Mouse (Mus musculus): ENCODE results near the gene Tagap. TPM values are rescaled to one million over a fixed set of nuclear protein-coding genes. Genes with fewer than 3 reads are reported as not detected.

Tagap gene
- polyA plus RNA-seq (2015; fragmentation: Nextera tagmentation; extraction: Ambion mirVana), result 0.45 and 1.1 TPM in 2 replicates

DNA sequence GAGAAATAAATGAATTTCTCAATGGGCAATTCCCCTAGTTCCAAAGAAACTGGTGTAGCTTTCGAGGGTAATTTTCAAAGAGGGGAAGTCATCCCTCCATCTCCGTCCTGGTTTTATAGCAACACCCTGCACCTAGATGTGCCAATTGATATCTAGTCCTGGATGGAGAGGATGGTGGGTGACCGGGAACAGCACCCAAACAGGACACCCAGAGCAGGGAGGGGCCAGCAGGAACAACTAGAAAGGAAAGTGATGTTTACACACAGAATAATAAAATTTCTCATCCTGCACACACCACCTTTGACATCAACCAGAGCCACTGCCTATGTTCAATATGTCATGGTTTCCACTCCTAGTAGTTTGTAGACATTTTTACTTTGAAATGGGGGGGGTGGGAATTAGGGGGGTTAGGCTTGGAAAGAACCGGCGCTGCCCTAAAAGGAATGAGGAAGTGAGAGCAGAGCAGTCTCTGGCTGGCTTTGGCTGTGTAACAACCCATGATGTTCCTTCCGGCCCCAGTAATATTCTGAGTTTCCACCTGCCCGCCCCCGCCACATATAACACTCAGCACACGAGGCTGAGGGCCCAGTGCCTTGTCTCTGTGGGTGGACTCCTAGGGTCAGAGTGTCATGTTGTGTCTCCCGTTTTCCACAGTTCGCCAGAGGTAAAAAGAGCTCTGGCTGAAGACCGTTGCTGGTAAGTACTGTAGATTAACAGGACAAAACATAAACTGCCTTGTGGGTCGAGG, at the start of gene Tagap:
Gene Tagap (plus strand): TSS at position 588 of the 748 bp plus-strand sequence.
- ATAC-seq (ENCODE audit: low FRiP score), result no peak
- H3K36me3 ChIP-seq, result no peaks in the 10 kb centered on the region
- H3K9ac ChIP-seq (replicated peaks), result no peak within 1 kb of the TSS
- no peak within 1 kb of the TSS for H3K4me2 ChIP-seq
- H3K9me3 ChIP-seq (replicated peaks), result no peaks in the 10 kb centered on the region
- H3K27me3 ChIP-seq (replicated peaks), result no peaks in the 10 kb centered on the region
- whole genome bisulfite sequencing, result 71% methylated on average over 13 of the region's 13 CpGs
- H3K4me1 ChIP-seq, result no peaks in the 10 kb centered on the region
- no peak within 1 kb of the TSS for H3K27ac ChIP-seq (replicated peaks)
- H3K4me3 ChIP-seq (replicated peaks), result no peak within 1 kb of the TSS

DNA sequence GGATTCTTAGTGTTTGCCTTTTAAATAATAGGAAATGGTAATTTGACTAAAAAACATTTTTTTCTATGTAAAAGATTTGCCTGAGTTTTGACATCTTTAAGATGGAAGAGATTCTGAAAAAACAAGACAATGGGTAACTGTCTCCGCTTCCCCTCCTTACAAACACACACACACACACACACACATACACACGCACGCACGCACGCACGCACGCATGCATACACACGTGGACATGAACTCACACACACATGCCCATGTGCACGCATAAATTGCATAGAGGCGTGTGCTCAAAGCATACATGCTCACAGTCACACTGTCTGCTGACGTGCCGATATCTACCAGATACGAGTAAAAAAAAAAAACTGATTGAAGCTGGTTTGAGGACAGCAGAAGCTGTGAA, 49.3 kb upstream of the Tagap start:
- ATAC-seq (ENCODE audit: low FRiP score), result no peak
- H3K4me2 ChIP-seq, result no peak overlapping the region
- H3K27me3 ChIP-seq (replicated peaks), result no peaks in the 10 kb centered on the region
- WGBS, result 92% methylated on average over 13 of the region's 13 CpGs
- H3K4me1 ChIP-seq, result peaks cover 5% of the 10 kb centered on the region
- no peaks in the 10 kb centered on the region for H3K9me3 ChIP-seq (replicated peaks)
- no peak overlapping the region for H3K27ac ChIP-seq (replicated peaks)
- H3K4me3 ChIP-seq (replicated peaks), result no peak overlapping the region
- no peaks in the 10 kb centered on the region for H3K36me3 ChIP-seq
- H3K9ac ChIP-seq (replicated peaks), result no peak overlapping the region

DNA sequence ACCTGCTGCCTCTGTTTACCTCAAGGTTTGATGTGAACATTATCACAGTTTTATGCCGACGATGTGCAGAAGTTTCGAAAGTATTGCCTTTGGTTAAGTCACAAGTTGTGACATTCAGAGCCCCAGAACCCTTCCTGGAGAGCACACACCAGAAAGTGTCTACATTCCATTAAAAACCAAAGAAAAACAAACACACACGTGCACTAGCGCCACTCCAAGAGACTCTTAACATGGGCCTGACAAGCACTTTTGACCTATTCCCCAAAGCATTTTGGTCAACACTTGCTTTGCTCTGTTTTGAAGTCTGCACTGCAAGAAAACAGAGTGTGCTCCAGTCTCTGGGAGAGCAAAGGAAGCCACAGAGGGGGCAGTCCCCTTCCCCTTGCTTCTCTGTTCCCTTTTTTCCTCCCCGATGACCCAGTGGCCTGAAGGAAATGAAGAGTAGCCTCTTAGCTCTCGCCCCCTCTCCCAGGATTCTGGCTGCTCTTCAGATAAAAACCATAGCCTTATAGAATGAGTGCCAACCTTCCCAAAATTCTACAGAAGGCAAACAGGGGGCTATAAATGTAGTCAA, 48.5 kb upstream of the Tagap start:
- no peak overlapping the region for H3K9ac ChIP-seq (replicated peaks)
- no peaks in the 10 kb centered on the region for H3K9me3 ChIP-seq (replicated peaks)
- no peak overlapping the region for H3K4me2 ChIP-seq
- WGBS, result 83% methylated on average over 7 of the region's 7 CpGs
- H3K4me3 ChIP-seq (replicated peaks), result no peak overlapping the region
- H3K36me3 ChIP-seq, result no peaks in the 10 kb centered on the region
- no peak overlapping the region for H3K27ac ChIP-seq (replicated peaks)
- no peak for ATAC-seq (ENCODE audit: low FRiP score)
- H3K27me3 ChIP-seq (replicated peaks), result no peaks in the 10 kb centered on the region
- peaks cover 5% of the 10 kb centered on the region for H3K4me1 ChIP-seq

DNA sequence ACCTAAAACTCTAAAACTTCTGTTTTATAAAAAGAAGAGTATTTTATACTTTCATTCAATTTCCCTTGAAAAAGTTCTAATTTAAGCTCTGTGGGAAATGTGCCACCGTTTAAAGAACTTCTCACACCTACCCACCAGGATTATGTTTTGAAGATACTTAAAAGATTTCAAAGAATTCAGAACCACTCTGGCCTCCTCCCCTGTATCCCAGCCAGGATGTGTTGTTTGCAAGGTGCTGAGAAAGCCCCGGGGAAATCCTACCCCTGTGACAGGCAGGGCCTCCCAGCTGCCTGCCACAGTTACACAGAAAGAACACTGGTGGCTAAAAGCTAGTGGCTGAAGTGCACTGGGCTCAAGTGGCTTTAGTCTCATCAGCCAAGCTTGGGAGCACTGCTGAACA, 47.9 kb upstream of the Tagap start:
- H3K9me3 ChIP-seq (replicated peaks), result no peaks in the 10 kb centered on the region
- H3K4me1 ChIP-seq, result peaks cover 5% of the 10 kb centered on the region
- no peak for ATAC-seq (ENCODE audit: low FRiP score)
- H3K27me3 ChIP-seq (replicated peaks), result no peaks in the 10 kb centered on the region
- H3K9ac ChIP-seq (replicated peaks), result no peak overlapping the region
- no peaks in the 10 kb centered on the region for H3K36me3 ChIP-seq
- H3K4me3 ChIP-seq (replicated peaks), result no peak overlapping the region
- WGBS, result 80% methylated on average over 2 of the region's 2 CpGs
- no peak overlapping the region for H3K27ac ChIP-seq (replicated peaks)
- no peak overlapping the region for H3K4me2 ChIP-seq

DNA sequence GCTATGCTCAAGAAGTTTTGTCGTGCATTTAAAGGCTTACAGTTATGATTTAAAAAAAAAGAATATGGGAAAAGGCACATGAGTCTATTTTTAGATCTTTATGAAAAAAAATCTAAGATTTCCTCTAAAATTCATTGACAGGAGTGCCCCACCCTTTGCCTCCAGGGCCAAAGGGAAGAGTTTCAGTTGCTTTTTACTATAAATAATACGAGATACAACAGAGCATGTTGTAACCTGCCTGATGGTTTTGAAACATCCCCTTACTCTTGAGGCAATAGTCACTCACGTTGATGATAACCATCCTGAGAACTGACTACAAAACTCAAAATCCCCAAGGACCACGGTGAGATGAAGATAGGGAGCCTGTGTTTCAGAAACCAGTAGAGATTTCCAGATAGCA, 46.3 kb upstream of the Tagap start:
- no peak for ATAC-seq (ENCODE audit: low FRiP score)
- peaks cover 5% of the 10 kb centered on the region for H3K4me1 ChIP-seq
- no peaks in the 10 kb centered on the region for H3K36me3 ChIP-seq
- no peaks in the 10 kb centered on the region for H3K9me3 ChIP-seq (replicated peaks)
- no peak overlapping the region for H3K4me2 ChIP-seq
- no peak overlapping the region for H3K27ac ChIP-seq (replicated peaks)
- H3K4me3 ChIP-seq (replicated peaks), result no peak overlapping the region
- H3K9ac ChIP-seq (replicated peaks), result no peak overlapping the region
- 85% methylated on average over 4 of the region's 4 CpGs for WGBS
- H3K27me3 ChIP-seq (replicated peaks), result no peaks in the 10 kb centered on the region

DNA sequence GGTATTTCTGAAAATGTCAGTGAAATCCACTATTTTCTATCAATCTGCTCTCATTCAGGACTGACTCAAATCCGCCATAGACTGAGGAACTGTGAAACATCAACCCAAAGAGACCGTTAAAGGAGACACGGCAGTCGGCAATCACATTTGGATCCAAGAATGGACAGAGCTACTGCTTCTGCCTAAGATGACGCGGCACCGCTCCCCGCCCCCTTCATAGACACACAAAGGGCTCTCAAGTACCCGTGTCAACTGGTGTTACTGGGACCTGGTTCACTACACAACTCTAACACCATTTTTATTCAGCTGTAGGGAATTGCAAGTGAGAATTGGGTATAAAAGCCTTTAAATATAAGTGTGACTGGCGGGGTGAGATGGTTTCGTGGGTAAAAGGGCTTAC, 42.7 kb upstream of the Tagap start:
- H3K9ac ChIP-seq (replicated peaks), result no peak overlapping the region
- no peak overlapping the region for H3K4me2 ChIP-seq
- ATAC-seq (ENCODE audit: low FRiP score), result no peak
- H3K4me1 ChIP-seq, result no peaks in the 10 kb centered on the region
- no peak overlapping the region for H3K27ac ChIP-seq (replicated peaks)
- no peaks in the 10 kb centered on the region for H3K9me3 ChIP-seq (replicated peaks)
- 84% methylated on average over 11 of the region's 11 CpGs for WGBS
- no peak overlapping the region for H3K4me3 ChIP-seq (replicated peaks)
- no peaks in the 10 kb centered on the region for H3K27me3 ChIP-seq (replicated peaks)
- H3K36me3 ChIP-seq, result no peaks in the 10 kb centered on the region

DNA sequence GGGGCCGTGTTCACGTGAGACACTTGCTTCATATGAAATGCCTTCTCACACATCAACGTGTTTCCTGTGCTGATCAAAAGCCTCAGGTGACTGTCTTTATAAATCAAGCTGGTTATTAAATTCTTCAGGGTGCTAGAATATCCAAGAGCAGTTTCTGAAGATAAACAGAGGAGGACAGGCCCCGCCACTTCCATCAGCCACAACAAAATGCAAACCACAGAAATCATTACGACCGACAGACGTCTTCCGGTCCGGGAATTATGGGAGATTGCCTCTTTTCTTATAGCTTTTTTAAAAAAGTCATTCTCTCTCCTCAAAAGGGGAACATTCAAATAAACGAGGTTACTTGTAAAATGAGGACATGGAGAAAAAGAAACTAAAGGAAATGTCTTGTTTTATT, 41.2 kb upstream of the Tagap start:
- Histone ChIP-seq H3K9ac (replicated peaks) (no peak overlapping the region), H3K4me2 (no peak overlapping the region), H3K27me3 (replicated peaks) (no peaks in the 10 kb centered on the region), H3K4me1 (no peaks in the 10 kb centered on the region), H3K4me3 (replicated peaks) (no peak overlapping the region), H3K36me3 (no peaks in the 10 kb centered on the region), H3K27ac (replicated peaks) (no peak overlapping the region), H3K9me3 (replicated peaks) (no peaks in the 10 kb centered on the region)
- ATAC-seq (ENCODE audit: low FRiP score), result no peak
- WGBS, result 87% methylated on average over 10 of the region's 10 CpGs

DNA sequence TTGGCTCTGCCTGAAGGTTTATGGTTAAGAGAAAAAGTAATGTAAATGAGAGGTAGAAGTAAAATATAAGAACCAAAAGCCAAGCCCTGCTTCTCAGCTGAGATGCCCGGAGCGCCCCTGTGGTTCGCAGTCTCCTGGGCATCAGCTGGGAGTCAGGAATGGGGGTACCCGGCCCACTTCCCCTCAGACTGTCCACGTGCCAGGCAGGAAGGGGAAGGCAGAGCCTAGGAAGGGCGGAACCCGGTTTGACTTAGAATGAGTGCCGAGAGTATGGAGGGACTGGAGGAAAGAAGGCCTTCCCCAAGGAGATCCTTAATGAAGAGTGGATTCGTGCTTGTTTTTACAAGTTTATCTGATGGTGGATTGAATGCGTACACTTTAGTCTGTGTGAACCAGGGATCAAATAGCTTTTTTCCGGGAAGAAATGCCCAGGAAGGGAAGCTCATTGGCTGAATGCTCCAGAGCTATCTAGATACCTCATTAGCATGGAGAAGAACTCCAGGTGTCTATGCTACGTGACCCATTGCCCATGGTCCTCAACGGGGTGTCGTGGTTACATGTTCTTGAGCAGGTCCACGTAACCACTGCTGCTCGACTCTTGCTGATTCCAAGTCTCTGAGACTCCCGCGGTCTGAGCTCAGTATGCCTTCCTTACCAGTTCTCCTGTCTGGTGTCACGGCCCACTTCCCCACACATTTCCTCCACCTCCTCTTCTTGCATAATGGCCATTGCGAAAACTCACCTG, 38.6 kb upstream of the Tagap start:
- no peak overlapping the region for H3K27ac ChIP-seq (replicated peaks)
- H3K4me1 ChIP-seq, result no peaks in the 10 kb centered on the region
- no peaks in the 10 kb centered on the region for H3K27me3 ChIP-seq (replicated peaks)
- H3K36me3 ChIP-seq, result no peaks in the 10 kb centered on the region
- H3K4me2 ChIP-seq, result no peak overlapping the region
- no peak overlapping the region for H3K4me3 ChIP-seq (replicated peaks)
- ATAC-seq (ENCODE audit: low FRiP score), result no peak
- 93% methylated on average over 20 of the region's 20 CpGs for WGBS
- no peak overlapping the region for H3K9ac ChIP-seq (replicated peaks)
- H3K9me3 ChIP-seq (replicated peaks), result no peaks in the 10 kb centered on the region

DNA sequence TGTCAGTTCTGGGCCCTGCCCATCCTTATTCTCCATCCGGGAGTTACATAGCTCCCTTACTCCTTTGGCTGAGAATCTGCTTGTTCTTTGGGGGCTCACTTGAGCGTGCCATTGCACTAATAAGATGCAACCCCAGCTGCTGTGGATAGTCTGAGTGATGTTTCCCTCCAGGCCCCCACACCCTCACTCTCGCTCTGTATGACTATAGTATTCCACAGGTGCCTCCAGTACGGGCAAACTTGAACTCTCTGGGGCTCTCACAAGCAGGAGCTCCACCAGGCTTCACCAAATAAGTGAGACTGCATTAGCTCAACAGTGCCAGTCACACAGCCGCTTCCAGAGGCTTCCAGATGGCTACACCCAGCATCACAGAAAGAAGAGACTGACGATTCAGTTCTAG, 37.5 kb upstream of the Tagap start:
- WGBS, result 90% methylated on average over 6 of the region's 6 CpGs
- H3K36me3 ChIP-seq, result no peaks in the 10 kb centered on the region
- no peak for ATAC-seq (ENCODE audit: low FRiP score)
- no peak overlapping the region for H3K9ac ChIP-seq (replicated peaks)
- H3K4me3 ChIP-seq (replicated peaks), result no peak overlapping the region
- no peaks in the 10 kb centered on the region for H3K4me1 ChIP-seq
- H3K4me2 ChIP-seq, result no peak overlapping the region
- H3K27ac ChIP-seq (replicated peaks), result no peak overlapping the region
- no peaks in the 10 kb centered on the region for H3K9me3 ChIP-seq (replicated peaks)
- H3K27me3 ChIP-seq (replicated peaks), result no peaks in the 10 kb centered on the region

DNA sequence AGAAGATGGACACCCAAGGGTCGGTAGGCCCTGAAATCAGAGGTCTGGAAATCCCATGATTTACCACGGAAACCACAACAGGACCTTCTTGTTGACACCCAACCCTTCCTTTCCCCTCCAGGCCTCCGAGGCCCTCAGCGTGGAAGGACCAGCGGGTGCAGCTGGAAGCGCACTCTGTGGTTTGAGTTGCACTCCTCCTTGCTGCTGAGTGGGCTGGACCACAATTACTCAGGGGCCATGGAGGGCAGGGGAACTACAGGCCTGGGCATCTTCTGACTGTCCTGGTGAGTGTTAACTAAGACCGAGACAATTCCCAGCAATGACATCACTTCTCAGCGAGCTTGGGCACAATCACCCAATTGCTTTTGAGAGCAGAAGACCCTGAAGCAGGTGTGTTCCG, 36.8 kb upstream of the Tagap start:
- WGBS, result 85% methylated on average over 9 of the region's 9 CpGs
- no peak overlapping the region for H3K4me2 ChIP-seq
- no peaks in the 10 kb centered on the region for H3K27me3 ChIP-seq (replicated peaks)
- H3K9ac ChIP-seq (replicated peaks), result no peak overlapping the region
- H3K4me1 ChIP-seq, result no peaks in the 10 kb centered on the region
- no peaks in the 10 kb centered on the region for H3K9me3 ChIP-seq (replicated peaks)
- H3K36me3 ChIP-seq, result no peaks in the 10 kb centered on the region
- no peak overlapping the region for H3K4me3 ChIP-seq (replicated peaks)
- H3K27ac ChIP-seq (replicated peaks), result no peak overlapping the region
- no peak for ATAC-seq (ENCODE audit: low FRiP score)

DNA sequence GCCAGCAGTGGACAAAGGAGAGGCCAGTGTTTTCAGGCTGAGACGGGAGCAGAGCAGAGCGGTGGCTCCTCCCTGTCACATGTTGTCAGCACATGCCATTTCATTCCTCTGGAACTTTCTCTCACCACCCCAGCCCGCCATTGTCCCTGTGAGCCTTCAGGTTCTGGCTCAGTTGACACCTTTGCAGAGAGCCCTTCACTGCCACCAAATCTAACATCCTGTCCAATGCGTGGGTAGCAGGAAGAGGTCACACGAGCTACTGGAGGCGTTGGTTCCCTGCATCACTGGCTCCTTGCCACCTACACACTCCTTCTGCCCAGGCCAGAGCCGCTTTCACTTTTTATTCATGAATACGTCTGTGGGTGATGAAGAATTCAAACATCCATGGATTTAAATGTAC, 33.1 kb upstream of the Tagap start:
- Histone ChIP-seq H3K27me3 (replicated peaks) (no peaks in the 10 kb centered on the region), H3K4me2 (no peak overlapping the region), H3K9me3 (replicated peaks) (no peaks in the 10 kb centered on the region), H3K27ac (replicated peaks) (no peak overlapping the region), H3K9ac (replicated peaks) (no peak overlapping the region), H3K4me1 (no peaks in the 10 kb centered on the region), H3K4me3 (replicated peaks) (no peak overlapping the region), H3K36me3 (no peaks in the 10 kb centered on the region)
- 84% methylated on average over 8 of the region's 8 CpGs for WGBS
- ATAC-seq (ENCODE audit: low FRiP score), result no peak

DNA sequence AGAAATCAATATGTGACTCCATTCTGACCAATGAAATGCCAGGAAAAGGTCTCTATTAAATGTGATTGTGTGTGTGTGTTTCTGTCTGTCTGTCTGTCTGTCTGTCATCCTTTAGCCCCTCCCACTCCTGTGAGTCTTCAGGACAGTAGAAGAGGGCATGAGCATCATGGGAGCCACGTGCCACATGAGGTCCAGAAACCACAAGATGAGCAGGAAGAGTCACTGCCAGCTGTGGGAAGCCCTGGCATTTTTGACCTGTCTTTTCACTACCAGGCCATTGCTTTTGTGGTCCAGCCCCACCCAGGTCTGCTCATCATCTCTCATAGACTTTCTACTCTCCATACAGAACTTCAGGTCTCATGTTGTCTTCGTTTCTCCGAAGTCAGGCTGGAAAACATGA, 31.7 kb upstream of the Tagap start:
- ATAC-seq (ENCODE audit: low FRiP score), result no peak
- Histone ChIP-seq H3K4me2 (no peak overlapping the region), H3K27ac (replicated peaks) (no peak overlapping the region), H3K9me3 (replicated peaks) (no peaks in the 10 kb centered on the region), H3K4me1 (no peaks in the 10 kb centered on the region), H3K27me3 (replicated peaks) (no peaks in the 10 kb centered on the region), H3K4me3 (replicated peaks) (no peak overlapping the region), H3K9ac (replicated peaks) (no peak overlapping the region), H3K36me3 (no peaks in the 10 kb centered on the region)
- 87% methylated on average over 3 of the region's 3 CpGs for WGBS

Measured in neural tube, embryonic 15.5 days (tissue).